9 mouse cellular contexts compared by ENCODE assay signal in the genomic region with DNA sequence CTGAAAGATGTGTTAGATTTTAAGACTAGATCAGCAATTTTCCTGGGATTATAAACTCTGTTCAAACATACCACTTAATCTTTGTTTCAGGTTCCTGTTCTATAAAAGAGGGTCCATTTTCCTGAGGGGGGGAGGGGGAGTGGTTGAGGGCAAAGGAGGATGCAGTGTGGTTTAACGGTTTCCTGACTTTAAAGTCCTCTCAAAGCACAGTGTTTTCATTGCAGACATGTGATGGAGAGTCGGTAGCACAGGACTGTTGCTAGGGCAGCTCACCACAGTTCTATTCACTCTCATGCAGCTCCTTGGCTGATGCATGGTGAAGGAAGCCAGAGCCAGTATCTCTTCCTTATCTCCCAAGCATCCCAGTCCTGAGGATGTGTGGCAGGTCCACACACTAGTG.
A peak's percentile ranks its signal among the peaks of the same experiment; 100 is the strongest.
DNase-seq lines count a peak whose midpoint lies in the region; ATAC-seq and TF ChIP-seq lines count a peak whose summit lies in the region.
"Had no signal": no experiment of that assay in that cellular context is flagged by ENCODE, and none has a peak within 500 bp of the region (broad histone marks: within the 10 kb centered on the region; RNA-seq: fewer than 3 reads in every experiment).

No protein-coding gene starts in this region.

- no peaks in the 10 kb centered on the region for H3K79me2 ChIP-seq in liver, adult 2 months (ENCODE audit: control insufficient read depth, insufficient read depth, low read length)

- ATAC-seq in kidney, embryonic 15.5 days (replicated peaks; ENCODE audit: low FRiP score) = no peak

- intact Hi-C loops in left cerebral cortex, postnatal 36 days (cut with DNase I) = no loop called here

- TF ChIP-seq POLR2A in liver, adult 2 months (IDR thresholded peaks at IDR 0.05; ENCODE audit: extremely low read depth, insufficient read depth, low read length) = no peak

- peaks cover 8% of the 10 kb centered on the region; the same call in 1 of the 2 replicates for H3K4me1 ChIP-seq in liver, adult 2 months (ENCODE audit: control insufficient read depth, insufficient read depth, low read length)
- no peaks in the 10 kb centered on the region for H3K4me1 ChIP-seq in kidney, embryonic 15.5 days

- H3K9ac ChIP-seq in liver, adult 2 months (ENCODE audit: low read depth, low read length) = no peak overlapping the region
- no peak overlapping the region for H3K9ac ChIP-seq in kidney, embryonic 15.5 days
- H3K9ac ChIP-seq: embryonic facial prominence, embryonic 13.5 days had no signal

- peak overlapping the region; percentile 13; the same call in 1 of the 2 replicates for H3K27ac ChIP-seq in liver, adult 2 months (replicated peaks; ENCODE audit: insufficient read depth, low read depth, low read length)
- H3K27ac ChIP-seq in kidney, embryonic 15.5 days = no peak overlapping the region
- H3K27ac ChIP-seq: embryonic facial prominence, embryonic 13.5 days had no signal

- no peak for TF ChIP-seq CTCF in liver, adult 2 months (IDR thresholded peaks at IDR 0.05; ENCODE audit: low read depth, low read length)

- H3K4me2 ChIP-seq in kidney, embryonic 15.5 days = no peak overlapping the region
- H3K4me2 ChIP-seq: embryonic facial prominence, embryonic 13.5 days had no signal

- no peak overlapping the region for H3K4me3 ChIP-seq in liver, adult 2 months (ENCODE audit: insufficient read depth, low read depth, low read length)
- no peak overlapping the region for H3K4me3 ChIP-seq in kidney, embryonic 15.5 days (replicated peaks)
- H3K4me3 ChIP-seq: embryonic facial prominence, embryonic 13.5 days had no signal

- no peaks in the 10 kb centered on the region for H3K27me3 ChIP-seq in liver, adult 2 months (ENCODE audit: control insufficient read depth, insufficient read depth, low read length)
- H3K27me3 ChIP-seq in kidney, embryonic 15.5 days = no peaks in the 10 kb centered on the region
- H3K27me3 ChIP-seq: embryonic facial prominence, embryonic 13.5 days had no signal

- no peaks in the 10 kb centered on the region for H3K9me3 ChIP-seq in kidney, embryonic 15.5 days (replicated peaks)
- H3K9me3 ChIP-seq: embryonic facial prominence, embryonic 13.5 days had no signal

- 56% methylated on average over 2 of the region's 2 CpGs for WGBS in liver, adult 2 months
- 5% methylated on average over 2 of the region's 2 CpGs for WGBS in kidney, embryonic 15.5 days

- H3K36me3 ChIP-seq in liver, adult 2 months (ENCODE audit: control insufficient read depth, insufficient read depth, low read length) = no peaks in the 10 kb centered on the region
- no peaks in the 10 kb centered on the region for H3K36me3 ChIP-seq in kidney, embryonic 15.5 days
- H3K36me3 ChIP-seq: embryonic facial prominence, embryonic 13.5 days had no signal

- peak; percentile 21 for DNase-seq in adrenal gland, postnatal 14 days
- no peak for DNase-seq in adrenal gland, postnatal 4 days (ENCODE audit: low spot score in 2 of 2)
- DNase-seq in liver, adult 2 months (ENCODE audit: extremely low read depth, low read depth, low spot score) = no peak
- DNase-seq in liver = no peak
- peak; percentile 90 for DNase-seq in induced T-regulatory cell, adult 2 months (ENCODE audit: low read depth)
- peak; percentile 75 to 83 for DNase-seq in spleen, postnatal 36 days (ENCODE audit: low spot score in 2 of 2)
- DNase-seq in left cerebral cortex, postnatal 36 days (ENCODE audit: low spot score in 2 of 2) = no peak

Comparison
In these comparisons a context has a peak if more than half of its experiments do, and no peak if none do; other contexts are left out.
1. DNase-seq: peak in adrenal gland, postnatal 14 days (single experiment), induced T-regulatory cell, adult 2 months (single experiment) and spleen, postnatal 36 days (2 of 2); none in adrenal gland, postnatal 4 days (0 of 2), liver, adult 2 months (single experiment), liver (single experiment) and left cerebral cortex, postnatal 36 days (0 of 2).